Mouse (Mus musculus) liver, postnatal 0 days (tissue): Measurements from ENCODE around the gene Apba3. TPM values are rescaled to one million over a fixed set of nuclear protein-coding genes. Genes with fewer than 3 reads are reported as not detected.
"Not testable (repeated sequence)": the region's sequence is repeated elsewhere in the genome, so short reads cannot be mapped to it uniquely, and the experiment has no call there.

ENCODE experiments used
- ATAC-seq: fragments of 200-750 bp; cut with Nextera tagmentation; 2 replicates; pipeline ENCODE4 v1.8.0; 2017; ENCODE audit warnings: mild to moderate bottlenecking, moderate library complexity
- DNase-seq: peaks from one replicate; pipeline ENCODE4 v3.0.0-alpha.2; 2016
- H3K27ac ChIP-seq: fragments of 300-500 bp; sonication (generic); 2 replicates; pipeline ENCODE4 v1.5.1; 2014; ENCODE audit warnings: antibody characterized with exemption, moderate library complexity, mild to moderate bottlenecking, low read depth
- H3K27me3 ChIP-seq: fragments of 300-500 bp; sonication (generic); 2 replicates; pipeline ENCODE4 v1.6.1; 2014; ENCODE audit warnings: low read length, control low read depth, mixed read lengths; ENCODE audit not compliant: insufficient read depth
- H3K36me3 ChIP-seq: fragments of 300-500 bp; sonication (generic); replicated peaks from 2 replicates; pipeline ENCODE4 v1.6.1; 2014; ENCODE audit warnings: mild to moderate bottlenecking, control low read depth, low read length, moderate library complexity, mixed read lengths; ENCODE audit not compliant: insufficient read depth
- H3K4me1 ChIP-seq: fragments of 300-500 bp; sonication (generic); 2 replicates; pipeline ENCODE4 v1.6.1; 2014; ENCODE audit warnings: antibody characterized with exemption, mild to moderate bottlenecking, control low read depth; ENCODE audit not compliant: insufficient read depth
- H3K4me2 ChIP-seq: fragments of 300-500 bp; sonication (generic); 2 replicates; pipeline ENCODE4 v1.6.1; 2014; ENCODE audit warnings: low read depth, mild to moderate bottlenecking, low read length, moderate library complexity, mixed read lengths
- H3K4me3 ChIP-seq: fragments of 300-500 bp; sonication (generic); 2 replicates; pipeline ENCODE4 v1.5.1; 2014; ENCODE audit warnings: low read depth, low read length
- H3K9ac ChIP-seq: fragments of 300-500 bp; sonication (generic); replicated peaks from 2 replicates; pipeline ENCODE4 v1.6.1; 2014; ENCODE audit warnings: mild to moderate bottlenecking, moderate library complexity
- H3K9me3 ChIP-seq: fragments of 300-500 bp; sonication (generic); 2 replicates; pipeline ENCODE4 v1.6.1; 2016; ENCODE audit warnings: mild to moderate bottlenecking, control low read depth, low read length, mixed read lengths
- CTCF ChIP-seq: sonication (generic); IDR thresholded peaks from 2 replicates; pipeline ENCODE4 v1.5.1; 2016; ENCODE audit warnings: antibody characterized with exemption, low read depth
- EP300 ChIP-seq: IDR thresholded peaks from 2 replicates; pipeline ENCODE4 v1.6.1; 2016; ENCODE audit warnings: antibody characterized with exemption, low read depth, mild to moderate bottlenecking
- WGBS: fragments of 180-500 bp; shearing (Covaris S2); extraction: QIAGEN DNeasy Blood & Tissue Kit; methylation state at CpG from one replicate; pipeline ENCODE4 v1.1.7; 2014; ENCODE audit not compliant: insufficient replicate concordance; 5-methylcytosine and 5-hydroxymethylcytosine counted together
- polyA plus RNA-seq: library from polyadenylated mRNA; unstranded; fragments of >200 nt; fragmentation: Nextera tagmentation; extraction: Ambion mirVana; gene quantifications from 2 replicates; pipeline ENCODE4 v1.2.1, GENCODE M21; 2015

The Apba3 gene
- polyA plus RNA-seq, result 21.1 and 23.2 TPM in 2 replicates

- under 1% methylated on average over 48 of the region's 48 CpGs for WGBS
- Histone ChIP-seq H3K27me3 (no peaks in the 10 kb centered on the region), H3K9ac (peak within 1 kb of the TSS; percentile 72), H3K4me3 (peak within 1 kb of the TSS; percentile 73), H3K4me2 (peak within 1 kb of the TSS; percentile 81), H3K27ac (peak within 1 kb of the TSS; percentile 74), H3K36me3 (peaks cover 26% of the 10 kb centered on the region), H3K4me1 (peaks cover 22% of the 10 kb centered on the region), H3K9me3 (no peaks in the 10 kb centered on the region)
- peak; percentile 96 for DNase-seq
- TF ChIP-seq EP300 (0 out of 2 replicates have a peak, but pooled peaks have one; percentile 5), CTCF (no peak)
- ATAC-seq, result peak; percentile 96
These were observed at the start of gene Apba3, which contains the start of gene Mrpl54 for GRCm38 (mm10) chr10:81266211-81267105. TSS of gene Apba3 (plus strand) at chr10:81266960. TSS of gene Mrpl54 (minus strand) at chr10:81266934.

- H3K4me2 ChIP-seq, DNase-seq, H3K27me3 ChIP-seq, H3K9me3 ChIP-seq, H3K27ac ChIP-seq, ATAC-seq, H3K4me1 ChIP-seq, H3K36me3 ChIP-seq, H3K4me3 ChIP-seq, H3K9ac ChIP-seq: not testable (repeated sequence)
- TF ChIP-seq CTCF, result peak; percentile 72
- WGBS, result 10% methylated on average over 1 of the region's 1 CpGs
These were observed 49.5 kb upstream of the Apba3 start for GRCm38 (mm10) chr10:81217267-81217666.

GRCm38 (mm10) chr10:81217964-81218363 lies 48.8 kb upstream of the Apba3 start:
- Histone ChIP-seq H3K36me3 (no peaks in the 10 kb centered on the region), H3K4me2 (no peak overlapping the region), H3K27ac (no peak overlapping the region), H3K27me3 (0 out of 2 replicates have a peak, but pooled peaks cover 2% of the 10 kb centered on the region), H3K4me3 (no peak overlapping the region), H3K4me1 (peaks cover 3% of the 10 kb centered on the region; the same call in 1 of the 2 replicates), H3K9ac (no peak overlapping the region), H3K9me3 (no peaks in the 10 kb centered on the region)
- ATAC-seq (peak; percentile 59), DNase-seq (peak; percentile 84)
- no peak for TF ChIP-seq EP300
- peak; percentile 92 for TF ChIP-seq CTCF
- WGBS, result 17% methylated on average over 7 of the region's 7 CpGs

- Histone ChIP-seq H3K4me1 (peaks cover 3% of the 10 kb centered on the region; the same call in 1 of the 2 replicates), H3K4me2 (no peak overlapping the region), H3K36me3 (no peaks in the 10 kb centered on the region), H3K4me3 (no peak overlapping the region), H3K9ac (no peak overlapping the region), H3K27me3 (no peaks in the 10 kb centered on the region), H3K9me3 (no peaks in the 10 kb centered on the region), H3K27ac (no peak overlapping the region)
- DNase-seq, result no peak
- TF ChIP-seq EP300, result no peak
- WGBS, result 53% methylated on average over 5 of the region's 5 CpGs
- ATAC-seq, result no peak
These were observed 45.3 kb upstream of the Apba3 start for GRCm38 (mm10) chr10:81221402-81222015.

GRCm38 (mm10) chr10:81223731-81224130 lies 43.0 kb upstream of the Apba3 start:
- not testable (repeated sequence) for H3K27ac ChIP-seq, H3K9ac ChIP-seq, H3K27me3 ChIP-seq, DNase-seq, ATAC-seq, H3K36me3 ChIP-seq, H3K4me1 ChIP-seq, H3K4me2 ChIP-seq, H3K4me3 ChIP-seq, H3K9me3 ChIP-seq
- WGBS, result 60% methylated on average over 2 of the region's 2 CpGs

- WGBS, result 11% methylated on average over 20 of the region's 20 CpGs
- DNase-seq, result no peak
- peaks cover 30% of the 10 kb centered on the region for H3K27me3 ChIP-seq
These were observed 36.9 kb upstream of the Apba3 start for GRCm38 (mm10) chr10:81229735-81230437.

More at GRCm38 (mm10) chr10:81229735-81230437, 36.9 kb upstream of the Apba3 start:
- no peaks in the 10 kb centered on the region for H3K9me3 ChIP-seq
- TF ChIP-seq EP300 (no peak), CTCF (no peak)
- H3K4me3 ChIP-seq, result no peak overlapping the region
- no peak overlapping the region for H3K27ac ChIP-seq
- no peaks in the 10 kb centered on the region for H3K36me3 ChIP-seq
- H3K9ac ChIP-seq, result no peak overlapping the region
- no peak overlapping the region for H3K4me2 ChIP-seq
- H3K4me1 ChIP-seq, result peaks cover 13% of the 10 kb centered on the region
- no peak for ATAC-seq
